Mouse (Mus musculus) embryonic fibroblast, embryonic 13.5 days (primary cell): ENCODE results near the gene Smad5.

Experiments used
- CTCF ChIP-seq: IDR thresholded peaks from 2 replicates; pipeline ENCODE4 v1.5.1; 2011; ENCODE audit warnings: mild to moderate bottlenecking, control low read depth, low read length, moderate library complexity, borderline replicate concordance; ENCODE audit not compliant: insufficient read depth
- POLR2A ChIP-seq: IDR thresholded peaks from 2 replicates; pipeline ENCODE4 v1.6.1; 2011; ENCODE audit warnings: low read depth, mild to moderate bottlenecking, control low read depth, low read length, moderate library complexity

- no peak for TF ChIP-seq POLR2A
- TF ChIP-seq CTCF: no peak
Measured at GRCm38 (mm10) chr13:56677731-56678130, 25.1 kb upstream of the Smad5 start.
